ENCODE assay signal across 14 mouse cellular contexts in the genomic region with DNA sequence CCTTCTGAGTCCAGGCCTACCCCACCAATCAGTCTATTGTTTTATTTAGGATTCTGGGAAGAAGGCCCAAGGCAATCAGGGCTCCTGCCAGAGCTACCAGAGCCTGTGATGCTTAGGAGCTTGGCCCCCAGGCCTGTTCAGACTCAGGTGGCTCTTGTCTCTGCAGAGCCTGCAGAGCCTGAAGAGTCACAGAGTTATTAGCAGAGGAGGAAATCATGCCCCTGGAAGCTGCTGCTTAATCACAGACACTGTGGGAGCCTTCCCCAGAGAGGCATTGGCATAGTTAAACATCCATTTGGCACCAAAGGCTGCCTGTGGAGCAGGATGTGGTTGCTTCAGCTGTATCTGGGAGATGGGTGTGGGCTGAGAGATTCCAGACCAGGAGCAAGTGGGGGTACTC. TPM values are rescaled to one million over a fixed set of nuclear protein-coding genes. Genes with fewer than 3 reads are reported as not detected.
DNase-seq lines count a peak whose midpoint lies in the region; ATAC-seq and TF ChIP-seq lines count a peak whose summit lies in the region.
"Had no signal": no experiment of that assay in that cellular context is flagged by ENCODE, and none has a peak within 500 bp of the region (broad histone marks: within the 10 kb centered on the region; RNA-seq: fewer than 3 reads in every experiment).

No protein-coding gene starts in this region.

- H3K9me3 ChIP-seq in hindbrain, embryonic 14.5 days (ENCODE audit: control insufficient read depth, low read length): no peaks in the 10 kb centered on the region
- no peaks in the 10 kb centered on the region for H3K9me3 ChIP-seq in hindbrain, embryonic 11.5 days (ENCODE audit: control insufficient read depth, low read length)
- H3K9me3 ChIP-seq in neural tube, embryonic 14.5 days (ENCODE audit: control insufficient read depth, low read length): no peaks in the 10 kb centered on the region
- H3K9me3 ChIP-seq in lung, postnatal 0 days (ENCODE audit: low read length): no peaks in the 10 kb centered on the region
- H3K9me3 ChIP-seq: embryonic facial prominence, embryonic 13.5 days; heart, embryonic 15.5 days had no signal

- TF ChIP-seq CTCF in cerebellum, adult 2 months (IDR thresholded peaks at IDR 0.05; ENCODE audit: borderline replicate concordance, insufficient read depth, low read depth, low read length): no peak
- TF ChIP-seq CTCF in lung, postnatal 0 days (IDR thresholded peaks at IDR 0.05): no peak

- no peak overlapping the region for H3K27ac ChIP-seq in hindbrain, embryonic 14.5 days
- no peak overlapping the region for H3K27ac ChIP-seq in hindbrain, embryonic 11.5 days (ENCODE audit: low read depth, low read length)
- H3K27ac ChIP-seq in neural tube, embryonic 14.5 days (ENCODE audit: low read depth, low read length): no peak overlapping the region
- H3K27ac ChIP-seq in cerebellum, adult 2 months (ENCODE audit: insufficient read depth, low read length): peak overlapping the region; percentile 20; the same call in 1 of the 2 replicates
- no peak overlapping the region for H3K27ac ChIP-seq in lung, postnatal 0 days (ENCODE audit: low read length)
- H3K27ac ChIP-seq: embryonic facial prominence, embryonic 13.5 days; heart, embryonic 15.5 days had no signal

- no peaks in the 10 kb centered on the region for H3K4me1 ChIP-seq in hindbrain, embryonic 14.5 days (replicated peaks; ENCODE audit: control insufficient read depth, insufficient read depth, low read length)
- no peaks in the 10 kb centered on the region for H3K4me1 ChIP-seq in hindbrain, embryonic 11.5 days (replicated peaks; ENCODE audit: control insufficient read depth, insufficient read depth, low read length)
- H3K4me1 ChIP-seq in neural tube, embryonic 14.5 days (ENCODE audit: control insufficient read depth, insufficient read depth, low read length): no peaks in the 10 kb centered on the region
- peaks cover 16% of the 10 kb centered on the region for H3K4me1 ChIP-seq in cerebellum, adult 2 months (ENCODE audit: control insufficient read depth, insufficient read depth, low read length)
- H3K4me1 ChIP-seq in lung, postnatal 0 days (ENCODE audit: insufficient read depth, low read depth, low read length): no peaks in the 10 kb centered on the region
- H3K4me1 ChIP-seq: embryonic facial prominence, embryonic 13.5 days; heart, embryonic 15.5 days had no signal

- no peak for TF ChIP-seq EP300 in lung, postnatal 0 days (IDR thresholded peaks at IDR 0.05)

- no peaks in the 10 kb centered on the region for H3K36me3 ChIP-seq in hindbrain, embryonic 14.5 days (replicated peaks; ENCODE audit: control insufficient read depth, insufficient read depth)
- no peaks in the 10 kb centered on the region for H3K36me3 ChIP-seq in hindbrain, embryonic 11.5 days (ENCODE audit: control insufficient read depth, insufficient read depth, low read length)
- no peaks in the 10 kb centered on the region for H3K36me3 ChIP-seq in neural tube, embryonic 14.5 days (ENCODE audit: control insufficient read depth, insufficient read depth, low read length)
- no peaks in the 10 kb centered on the region for H3K36me3 ChIP-seq in lung, postnatal 0 days (ENCODE audit: insufficient read depth, low read length)
- H3K36me3 ChIP-seq: embryonic facial prominence, embryonic 13.5 days; heart, embryonic 15.5 days had no signal

- H3K4me2 ChIP-seq in hindbrain, embryonic 14.5 days (replicated peaks): no peak overlapping the region
- no peak overlapping the region for H3K4me2 ChIP-seq in hindbrain, embryonic 11.5 days (replicated peaks; ENCODE audit: low read depth, low read length)
- H3K4me2 ChIP-seq in neural tube, embryonic 14.5 days (ENCODE audit: low read depth, low read length): no peak overlapping the region
- no peak overlapping the region for H3K4me2 ChIP-seq in lung, postnatal 0 days (replicated peaks; ENCODE audit: low read depth, low read length)
- H3K4me2 ChIP-seq: embryonic facial prominence, embryonic 13.5 days; heart, embryonic 15.5 days; liver, embryonic 11.5 days had no signal

- no peak overlapping the region for H3K9ac ChIP-seq in hindbrain, embryonic 14.5 days
- H3K9ac ChIP-seq in hindbrain, embryonic 11.5 days (ENCODE audit: low read depth, low read length): no peak overlapping the region
- H3K9ac ChIP-seq in neural tube, embryonic 14.5 days (replicated peaks; ENCODE audit: low read depth, low read length): no peak overlapping the region
- no peak overlapping the region for H3K9ac ChIP-seq in lung, postnatal 0 days (replicated peaks; ENCODE audit: low read depth)
- H3K9ac ChIP-seq: embryonic facial prominence, embryonic 13.5 days; heart, embryonic 15.5 days had no signal

- H3K27me3 ChIP-seq in hindbrain, embryonic 14.5 days (ENCODE audit: control insufficient read depth, insufficient read depth, low read length): no peaks in the 10 kb centered on the region
- H3K27me3 ChIP-seq in hindbrain, embryonic 11.5 days (ENCODE audit: control insufficient read depth, insufficient read depth, low read length): no peaks in the 10 kb centered on the region
- H3K27me3 ChIP-seq in neural tube, embryonic 14.5 days (ENCODE audit: control insufficient read depth, insufficient read depth, low read length): no peaks in the 10 kb centered on the region
- H3K27me3 ChIP-seq in cerebellum, adult 2 months (ENCODE audit: control insufficient read depth, insufficient read depth, low read length): no peaks in the 10 kb centered on the region
- no peaks in the 10 kb centered on the region for H3K27me3 ChIP-seq in lung, postnatal 0 days (replicated peaks; ENCODE audit: insufficient read depth, low read length)
- H3K27me3 ChIP-seq: embryonic facial prominence, embryonic 13.5 days; heart, embryonic 15.5 days had no signal

- ATAC-seq in hindbrain, embryonic 14.5 days (ENCODE audit: low FRiP score): peak; percentile 44; the same call in 1 of the 2 replicates
- ATAC-seq in hindbrain, embryonic 11.5 days (ENCODE audit: low FRiP score): no peak
- peak; percentile 38; the same call in 1 of the 2 replicates for ATAC-seq in neural tube, embryonic 14.5 days (ENCODE audit: low read depth)
- no peak for ATAC-seq in lung, postnatal 0 days
- ATAC-seq: intestine, embryonic 16.5 days had no signal

- no peak for DNase-seq in hindbrain, embryonic 14.5 days (ENCODE audit: low spot score)
- no peak for DNase-seq in hindbrain, embryonic 11.5 days (ENCODE audit: low spot score)
- no peak for DNase-seq in neural tube, embryonic 10.5 days (ENCODE audit: extremely low spot score, low spot score)
- peak; percentile 57 to 79 for DNase-seq in cerebellum, adult 2 months
- DNase-seq in lung, postnatal 0 days (ENCODE audit: low spot score): no peak
- no peak for DNase-seq in right cerebral cortex, adult 18-20 months
- DNase-seq: adrenal gland, postnatal 14 days; kidney, postnatal 14 days; retina, postnatal 1 day had no signal

- H3K4me3 ChIP-seq in hindbrain, embryonic 14.5 days (replicated peaks; ENCODE audit: low read length): no peak overlapping the region
- H3K4me3 ChIP-seq in hindbrain, embryonic 11.5 days (ENCODE audit: low read depth, low read length): no peak overlapping the region
- no peak overlapping the region for H3K4me3 ChIP-seq in neural tube, embryonic 14.5 days (ENCODE audit: low read depth, low read length)
- no peak overlapping the region for H3K4me3 ChIP-seq in cerebellum, adult 2 months (replicated peaks; ENCODE audit: insufficient read depth, low read depth, low read length)
- no peak overlapping the region for H3K4me3 ChIP-seq in lung, postnatal 0 days (ENCODE audit: low read depth, low read length)
- H3K4me3 ChIP-seq: embryonic facial prominence, embryonic 13.5 days; heart, embryonic 15.5 days had no signal

- TF ChIP-seq POLR2A in cerebellum, adult 2 months (IDR thresholded peaks at IDR 0.05; ENCODE audit: borderline replicate concordance, insufficient read depth, low read length): no peak

RNA-seq across cellular contexts. Expression of gene Ptprn2, which starts 30.3 kb away (rescaled TPM):
- 15.5 and 17.5 TPM in 2 replicates for polyA plus RNA-seq in hindbrain, embryonic 14.5 days (2014; fragmentation: Nextera tagmentation; extraction: Ambion mirVana)
- polyA plus RNA-seq in hindbrain, embryonic 11.5 days (2014; fragmentation: Nextera tagmentation; extraction: Ambion mirVana): 3.9 and 6.9 TPM in 2 replicates
- 17.1 and 24.7 TPM in 2 replicates for polyA plus RNA-seq in neural tube, embryonic 14.5 days (2014; fragmentation: Nextera tagmentation; extraction: Ambion mirVana)
- polyA plus RNA-seq in cerebellum, adult 2 months (2012; rRNA removed): 97.8 and 103 TPM in 2 replicates
- 0.21 and 0.24 TPM in 2 replicates for polyA plus RNA-seq in lung, postnatal 0 days (2015; fragmentation: Nextera tagmentation; extraction: Ambion mirVana)

Comparison
In these comparisons a context has a peak if more than half of its experiments do, and no peak if none do; other contexts are left out.
1. ATAC-seq: peak in hindbrain, embryonic 14.5 days (single experiment) and neural tube, embryonic 14.5 days (single experiment); none in hindbrain, embryonic 11.5 days (single experiment) and lung, postnatal 0 days (single experiment).
2. DNase-seq: peak in cerebellum, adult 2 months (2 of 2); none in hindbrain, embryonic 14.5 days (single experiment), hindbrain, embryonic 11.5 days (single experiment), neural tube, embryonic 10.5 days (single experiment), lung, postnatal 0 days (single experiment) and right cerebral cortex, adult 18-20 months (single experiment).